Mouse (Mus musculus) heart, adult 2 months (tissue): ENCODE measurements at regions not wholly inside any gene's neighbourhood (a gene's known extent, or its start where the extent isn't known, plus 50 kb on each side); places are given as distances from the start of the nearest gene placed in this dataset.

Experiments used
- DNase-seq, 2 experiments: peaks; one replicate each; pipeline ENCODE4 v3.0.0; 2021
- H3K27ac ChIP-seq: fragments of 200-600 bp; 2 replicates; pipeline ENCODE4 v1.8.1; 2022
- H3K27me3 ChIP-seq: fragments of 200-500 bp; 2 replicates; pipeline ENCODE4 v1.6.1; 2012; ENCODE audit warnings: mild to moderate bottlenecking, low read length, inconsistent platforms, mixed read lengths; ENCODE audit not compliant: control insufficient read depth, insufficient read depth
- H3K36me3 ChIP-seq: fragments of 200-500 bp; 2 replicates; pipeline ENCODE4 v1.6.1; 2012; ENCODE audit warnings: low read length, inconsistent platforms; ENCODE audit not compliant: control insufficient read depth, insufficient read depth
- H3K4me1 ChIP-seq: fragments of 200-500 bp; 2 replicates; pipeline ENCODE4 v1.6.1; 2011; ENCODE audit warnings: low read length; ENCODE audit not compliant: control insufficient read depth, insufficient read depth
- H3K4me3 ChIP-seq: fragments of 200-600 bp; 2 replicates; pipeline ENCODE4 v1.8.1; 2022
- H3K79me2 ChIP-seq: fragments of 200-500 bp; replicated peaks from 2 replicates; pipeline ENCODE4 v1.6.1; 2012; ENCODE audit warnings: mild to moderate bottlenecking, inconsistent platforms, low read length, moderate library complexity, mixed read lengths; ENCODE audit not compliant: control insufficient read depth, insufficient read depth
- H3K9ac ChIP-seq: fragments of 200-500 bp; 2 replicates; pipeline ENCODE4 v1.6.1; 2012; ENCODE audit warnings: low read depth, mild to moderate bottlenecking, control low read depth, inconsistent platforms, low read length, mixed read lengths
- CTCF ChIP-seq: fragments of 200-600 bp; IDR thresholded peaks from 2 replicates; pipeline ENCODE4 v1.8.1; 2022; ENCODE audit warnings: antibody characterized with exemption, mild to moderate bottlenecking, moderate library complexity
- EP300 ChIP-seq: fragments of 200-500 bp; IDR thresholded peaks from 2 replicates; pipeline ENCODE4 v1.6.1; 2011; ENCODE audit warnings: low read depth, low read length, control low read depth; ENCODE audit not compliant: insufficient read depth
- POLR2A ChIP-seq: fragments of 200-500 bp; IDR thresholded peaks from 2 replicates; pipeline ENCODE4 v1.6.1; 2011; ENCODE audit warnings: mild to moderate bottlenecking, low read depth, low read length, control low read depth; ENCODE audit not compliant: insufficient read depth
- WGBS: fragments of 180-500 bp; shearing (Covaris S2); methylation state at CpG from one replicate; pipeline ENCODE4 v1.1.7; 2018; 5-methylcytosine and 5-hydroxymethylcytosine counted together
- intact Hi-C: fragments of 180-260 bp; cut with DNase I; formaldehyde crosslinking; loops from one replicate; pipeline ENCODE4 v1.15.1; 2025

DNA sequence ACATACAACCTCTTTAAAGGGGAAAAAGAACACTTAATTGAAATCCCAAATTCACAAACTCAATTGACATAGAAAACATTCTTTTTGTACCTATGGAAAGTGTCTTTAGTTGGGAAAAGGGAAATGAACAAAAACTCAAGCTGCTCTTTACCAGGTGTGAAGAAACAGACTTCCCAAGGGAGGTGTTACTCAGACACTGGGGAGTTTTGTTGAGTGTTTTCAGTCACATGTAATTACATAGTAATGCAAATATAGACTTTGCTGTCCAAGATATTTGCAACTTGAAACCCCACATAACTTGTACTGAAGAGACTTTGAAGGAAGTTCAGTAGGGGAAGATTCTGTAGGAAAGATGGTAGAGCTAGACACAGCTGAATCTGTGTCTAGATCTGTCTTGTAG, 547.7 kb upstream of the Zfp960 start:
- TF ChIP-seq EP300 (no peak), POLR2A (no peak), CTCF (no peak)
- Histone ChIP-seq H3K79me2 (no peaks in the 10 kb centered on the region), H3K9ac (no peak overlapping the region), H3K36me3 (no peaks in the 10 kb centered on the region), H3K4me3 (no peak overlapping the region), H3K27me3 (no peaks in the 10 kb centered on the region), H3K27ac (no peak overlapping the region), H3K4me1 (no peaks in the 10 kb centered on the region)
- no peak for DNase-seq
- intact Hi-C loops: no loop called here

DNA sequence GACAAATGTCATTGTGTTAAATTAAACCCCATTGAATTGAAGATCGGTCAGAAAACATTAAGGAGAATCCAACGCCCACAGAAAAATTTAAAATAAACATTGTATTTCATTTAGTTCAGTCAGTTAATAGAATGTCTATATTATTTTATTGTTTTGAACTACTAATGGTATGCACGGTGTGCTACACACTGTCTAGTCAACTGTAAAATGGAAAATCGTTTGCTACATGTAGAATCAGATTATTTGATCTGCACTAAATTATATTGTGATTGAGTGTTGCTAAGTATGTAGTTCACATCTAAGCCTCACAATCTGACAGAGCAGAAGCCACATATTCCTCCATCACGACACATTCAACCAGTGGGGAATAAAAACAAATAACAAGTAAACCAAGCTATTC, 570.0 kb upstream of the Zfp960 start:
- Histone ChIP-seq H3K36me3 (no peaks in the 10 kb centered on the region), H3K27me3 (no peaks in the 10 kb centered on the region), H3K79me2 (no peaks in the 10 kb centered on the region), H3K4me1 (no peaks in the 10 kb centered on the region), H3K27ac (no peak overlapping the region), H3K9ac (no peak overlapping the region), H3K4me3 (no peak overlapping the region)
- no peak for DNase-seq
- TF ChIP-seq POLR2A (no peak), EP300 (no peak), CTCF (no peak)
- intact Hi-C loops: no loop called here
- 75% methylated on average over 5 of the region's 5 CpGs for WGBS

DNA sequence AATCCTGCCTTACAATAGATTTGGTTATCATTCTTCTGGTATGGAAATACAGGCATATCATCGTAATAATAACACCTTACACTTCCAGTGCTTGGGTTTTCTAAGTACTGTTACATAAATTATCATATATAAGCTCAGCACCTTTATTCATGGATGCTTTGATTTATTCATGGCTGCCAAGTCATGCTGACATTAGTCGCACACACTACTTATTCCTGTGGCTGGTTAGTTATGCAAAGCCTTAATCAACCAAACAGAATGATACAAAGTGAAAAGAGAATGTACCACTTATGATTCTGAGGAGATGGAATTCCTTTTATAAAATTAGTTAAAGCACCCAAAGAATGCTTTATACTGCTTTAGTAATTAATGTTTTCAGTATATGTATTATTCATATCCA, 570.4 kb upstream of the Zfp960 start:
- no peaks in the 10 kb centered on the region for H3K79me2 ChIP-seq
- H3K27me3 ChIP-seq: no peaks in the 10 kb centered on the region
- no peak overlapping the region for H3K27ac ChIP-seq
- H3K9ac ChIP-seq: no peak overlapping the region
- no peaks in the 10 kb centered on the region for H3K36me3 ChIP-seq
- no peak for DNase-seq
- TF ChIP-seq POLR2A: no peak
- no peak for TF ChIP-seq EP300
- no peak for TF ChIP-seq CTCF
- no peaks in the 10 kb centered on the region for H3K4me1 ChIP-seq
- intact Hi-C loops: no loop called here
- 78% methylated on average over 2 of the region's 2 CpGs for whole genome bisulfite sequencing
- H3K4me3 ChIP-seq: no peak overlapping the region

DNA sequence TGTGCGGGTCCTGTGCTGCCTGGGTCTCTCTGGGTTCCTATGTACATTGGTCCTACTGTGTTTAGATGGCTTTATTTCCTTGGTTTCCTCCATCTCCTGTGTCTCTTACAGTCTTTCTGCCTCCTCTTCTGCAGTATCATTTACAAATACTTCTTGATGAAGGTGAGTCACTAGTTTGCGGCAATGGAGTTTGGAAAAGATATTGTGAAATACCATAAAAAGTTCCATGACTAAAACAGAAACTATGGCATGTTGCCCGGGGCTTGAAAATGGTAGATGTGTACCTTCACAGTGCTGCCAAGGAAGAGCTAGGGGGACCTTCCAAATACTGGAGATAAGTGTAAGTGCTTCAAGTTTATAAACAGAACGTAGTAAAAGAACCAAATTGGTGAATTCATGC, 571.4 kb upstream of the Zfp960 start:
- H3K4me1 ChIP-seq: no peaks in the 10 kb centered on the region
- no peak overlapping the region for H3K27ac ChIP-seq
- WGBS: 70% methylated on average over 4 of the region's 4 CpGs
- H3K27me3 ChIP-seq: no peaks in the 10 kb centered on the region
- TF ChIP-seq POLR2A (no peak), EP300 (no peak), CTCF (no peak)
- H3K36me3 ChIP-seq: no peaks in the 10 kb centered on the region
- H3K4me3 ChIP-seq: no peak overlapping the region
- intact Hi-C loops: no loop called here
- no peak for DNase-seq
- H3K9ac ChIP-seq: no peak overlapping the region
- no peaks in the 10 kb centered on the region for H3K79me2 ChIP-seq

DNA sequence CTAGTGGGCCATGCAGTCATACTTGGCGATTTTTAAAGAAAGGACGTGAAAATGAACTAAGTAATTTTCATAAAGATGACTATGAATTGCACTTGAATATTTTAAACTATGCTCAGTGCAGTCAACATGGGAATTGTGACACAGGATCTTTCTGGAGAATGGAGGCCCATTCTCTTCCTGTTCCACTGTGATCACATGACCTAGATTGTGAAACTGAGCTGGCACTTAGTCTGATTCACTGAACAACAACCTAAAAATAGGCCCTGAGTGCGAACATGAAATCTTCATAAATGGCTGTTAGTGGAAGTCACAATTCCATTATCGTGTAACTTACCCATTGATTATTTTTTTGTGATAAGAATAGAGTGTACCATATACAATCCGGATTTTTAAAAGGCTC, 577.6 kb upstream of the Zfp960 start:
- no peak for TF ChIP-seq EP300
- TF ChIP-seq CTCF: no peak
- no peak for TF ChIP-seq POLR2A
- Histone ChIP-seq H3K4me3 (no peak overlapping the region), H3K36me3 (no peaks in the 10 kb centered on the region), H3K79me2 (no peaks in the 10 kb centered on the region), H3K9ac (no peak overlapping the region), H3K27me3 (no peaks in the 10 kb centered on the region), H3K27ac (no peak overlapping the region), H3K4me1 (no peaks in the 10 kb centered on the region)
- intact Hi-C loops: no loop called here
- no peak for DNase-seq
- WGBS: 67% methylated on average over 5 of the region's 5 CpGs

DNA sequence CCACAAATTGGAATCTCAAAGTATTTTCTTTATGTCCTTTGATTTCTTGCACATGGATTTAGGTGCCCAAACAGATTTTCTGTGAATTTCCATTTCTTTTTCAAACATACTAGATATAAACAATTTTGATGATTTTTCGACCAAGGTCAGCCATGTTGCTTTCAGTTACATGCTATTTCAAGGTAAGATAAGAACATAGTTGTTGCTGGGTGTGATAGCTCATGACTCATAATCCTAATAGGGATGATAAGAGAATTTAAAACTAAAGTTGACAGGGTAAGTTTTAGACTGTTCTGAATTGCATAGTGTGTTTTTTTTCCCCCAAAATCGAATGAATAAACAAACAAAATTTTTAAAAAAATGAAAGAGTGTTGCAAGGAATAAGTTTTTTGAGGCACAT, 579.9 kb upstream of the Zfp960 start:
- no peak for DNase-seq
- intact Hi-C loops: no loop called here
- H3K27ac ChIP-seq: no peak overlapping the region
- H3K4me3 ChIP-seq: no peak overlapping the region
- H3K27me3 ChIP-seq: no peaks in the 10 kb centered on the region
- H3K9ac ChIP-seq: no peak overlapping the region
- no peaks in the 10 kb centered on the region for H3K36me3 ChIP-seq
- H3K4me1 ChIP-seq: no peaks in the 10 kb centered on the region
- TF ChIP-seq EP300 (no peak), POLR2A (no peak), CTCF (no peak)
- no peaks in the 10 kb centered on the region for H3K79me2 ChIP-seq
- WGBS: 52% methylated on average over 2 of the region's 2 CpGs

DNA sequence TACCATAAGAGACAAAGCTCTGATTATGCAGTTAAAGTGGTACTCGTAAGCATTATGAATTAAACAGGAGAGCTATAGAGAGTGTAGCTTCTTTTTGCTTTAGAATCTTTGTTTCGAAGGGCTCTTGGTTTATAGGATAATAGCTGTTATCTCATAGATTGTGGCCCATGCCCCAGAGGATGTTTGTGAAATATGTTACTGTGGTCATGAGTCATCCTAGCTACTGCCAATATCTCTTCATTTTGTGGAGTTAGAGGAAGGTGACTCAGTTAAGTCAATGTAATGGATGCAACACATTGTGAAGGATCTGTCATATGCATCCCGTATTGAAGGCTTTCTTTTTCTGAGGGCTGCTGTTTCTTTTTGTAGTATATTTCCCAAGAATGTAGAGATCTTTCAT, 582.2 kb upstream of the Zfp960 start:
- intact Hi-C loops: no loop called here
- DNase-seq: no peak
- Histone ChIP-seq H3K27me3 (no peaks in the 10 kb centered on the region), H3K9ac (no peak overlapping the region), H3K4me3 (no peak overlapping the region), H3K27ac (no peak overlapping the region), H3K4me1 (no peaks in the 10 kb centered on the region), H3K79me2 (no peaks in the 10 kb centered on the region), H3K36me3 (no peaks in the 10 kb centered on the region)
- TF ChIP-seq CTCF: no peak
- TF ChIP-seq POLR2A: no peak
- no peak for TF ChIP-seq EP300
- 48% methylated on average over 3 of the region's 3 CpGs for WGBS
